Mouse (Mus musculus): ENCODE data around the gene Rnaseh2c. TPM values are rescaled to one million over a fixed set of nuclear protein-coding genes. Genes with fewer than 3 reads are reported as not detected.
A peak's percentile ranks its signal among the peaks of the same experiment; 100 is the strongest.

Rnaseh2c gene
- polyA plus RNA-seq, 1 experiment from 2014 or later, result 170 TPM

DNA sequence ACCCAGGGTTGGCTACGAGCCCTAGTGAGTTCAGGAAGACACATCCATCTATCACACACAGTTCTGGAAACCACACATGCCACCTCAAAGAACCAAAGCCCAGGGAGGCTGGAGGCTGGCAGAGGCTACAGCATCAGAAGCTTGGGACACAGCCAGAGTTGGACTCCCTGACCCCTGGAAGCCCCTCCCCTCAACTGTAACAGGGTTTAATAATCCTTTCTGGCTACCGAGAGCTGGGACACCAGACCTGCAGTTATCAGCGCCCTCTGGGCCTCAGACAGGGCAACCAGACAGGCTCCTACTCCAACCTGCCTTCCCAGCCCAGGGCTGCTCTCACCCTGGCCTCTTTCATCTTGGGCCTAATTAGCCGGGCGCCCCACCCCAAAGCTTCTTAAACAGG is 35.4 kb upstream of the Rnaseh2c start:
- no peak overlapping the region for H3K4me2 ChIP-seq
- no peak overlapping the region for H3K4me3 ChIP-seq
- no peaks in the 10 kb centered on the region for H3K9me3 ChIP-seq (replicated peaks)
- peaks cover 51% of the 10 kb centered on the region for H3K27me3 ChIP-seq
- WGBS, result 57% methylated on average over 5 of the region's 5 CpGs
- no peak overlapping the region for H3K27ac ChIP-seq
- H3K36me3 ChIP-seq (ENCODE audit: poor library complexity, severe bottlenecking), result 0 out of 2 replicates have a peak, but pooled peaks cover 8% of the 10 kb centered on the region
- H3K4me1 ChIP-seq, result peaks cover 17% of the 10 kb centered on the region
- no peak for ATAC-seq
- no peak overlapping the region for H3K9ac ChIP-seq

DNA sequence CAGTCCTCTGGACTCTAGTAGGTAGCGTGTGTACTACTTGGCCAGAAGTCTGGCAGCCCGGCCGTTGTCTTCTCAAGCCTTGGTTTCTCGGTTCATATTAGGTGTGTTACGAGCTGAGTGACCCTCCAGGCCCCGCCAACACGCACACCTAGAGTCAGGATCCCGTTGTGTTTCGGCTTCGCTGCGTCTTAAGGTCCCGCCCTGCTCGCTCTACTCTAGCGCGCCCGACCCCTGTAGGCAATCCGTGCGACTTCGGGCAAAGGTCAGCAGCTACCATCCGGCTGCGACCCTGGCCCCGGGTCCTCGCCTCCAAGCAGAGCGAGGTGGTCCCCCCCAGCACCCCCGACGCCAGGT is 34.5 kb upstream of the Rnaseh2c start:
- Histone ChIP-seq H3K9ac (peak overlapping the region; percentile 78), H3K9me3 (replicated peaks) (no peaks in the 10 kb centered on the region), H3K4me2 (peak overlapping the region; percentile 91), H3K36me3 (ENCODE audit: poor library complexity, severe bottlenecking) (0 out of 2 replicates have a peak, but pooled peaks cover 8% of the 10 kb centered on the region), H3K27ac (peak overlapping the region; percentile 84; the same call in 1 of the 2 replicates), H3K4me1 (peaks cover 17% of the 10 kb centered on the region), H3K27me3 (peaks cover 43% of the 10 kb centered on the region), H3K4me3 (peak overlapping the region; percentile 75)
- peak; percentile 49; the same call in 1 of the 2 replicates for ATAC-seq
- 2% methylated on average over 26 of the region's 26 CpGs for whole genome bisulfite sequencing

DNA sequence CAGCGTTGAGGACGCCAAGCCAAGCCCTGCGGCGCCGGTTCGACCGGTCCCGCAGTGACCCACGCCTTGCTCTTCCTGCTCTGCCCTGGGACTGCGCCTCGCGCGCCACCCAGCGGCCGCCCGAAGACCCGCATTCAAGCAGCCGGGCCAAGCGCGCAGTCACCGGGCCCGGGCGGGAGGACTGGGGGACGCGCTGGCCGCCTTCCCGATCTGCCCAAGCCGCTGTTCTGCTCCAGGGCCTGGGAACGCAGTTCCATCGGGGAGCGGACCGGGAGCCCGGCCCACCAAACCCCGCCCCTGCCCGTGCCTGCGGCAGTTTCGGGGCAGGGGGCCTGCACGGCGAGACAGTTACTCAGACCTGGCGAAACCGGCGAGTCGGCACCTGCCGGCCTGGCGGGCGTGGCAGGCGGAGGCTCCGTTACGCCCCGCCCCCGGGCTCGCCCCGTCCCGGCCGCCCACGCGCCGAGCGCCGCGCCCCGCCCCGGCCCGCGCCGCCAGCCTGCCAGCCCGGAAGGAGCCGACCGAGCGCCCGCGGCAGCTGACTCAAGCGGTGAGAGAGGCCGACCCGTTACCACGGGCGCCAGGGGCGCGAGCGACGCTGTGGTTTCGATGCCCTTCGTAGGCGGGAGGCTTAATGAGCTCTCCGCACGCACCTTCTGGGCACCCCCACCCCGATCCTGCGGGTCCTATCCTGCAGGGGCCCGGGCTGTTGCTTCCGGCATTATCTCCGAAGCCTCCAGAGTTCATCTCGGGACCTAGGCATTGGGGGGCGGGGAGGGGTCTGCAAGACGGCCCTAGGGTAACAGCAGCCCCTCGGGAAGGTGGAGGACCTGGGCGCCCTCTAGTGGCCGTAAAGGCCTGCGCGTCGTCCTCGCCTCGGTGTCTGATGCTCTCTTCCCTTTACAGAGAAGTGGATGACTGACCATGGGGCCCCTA is 33.9 kb upstream of the Rnaseh2c start, which contains the start of gene Ap5b1:
Gene Ap5b1, plus strand, starts transcription at position 492 of the 936 bp plus-strand sequence.
- Histone ChIP-seq H3K4me2 (peak within 1 kb of the TSS; percentile 91), H3K4me3 (peak within 1 kb of the TSS; percentile 75), H3K27me3 (peaks cover 36% of the 10 kb centered on the region), H3K9ac (peak within 1 kb of the TSS; percentile 78), H3K4me1 (peaks cover 17% of the 10 kb centered on the region), H3K27ac (peak within 1 kb of the TSS; percentile 84), H3K36me3 (ENCODE audit: poor library complexity, severe bottlenecking) (0 out of 2 replicates have a peak, but pooled peaks cover 8% of the 10 kb centered on the region), H3K9me3 (replicated peaks) (no peaks in the 10 kb centered on the region)
- under 1% methylated on average over 78 of the region's 102 CpGs for WGBS
- ATAC-seq, result peak; percentile 90

DNA sequence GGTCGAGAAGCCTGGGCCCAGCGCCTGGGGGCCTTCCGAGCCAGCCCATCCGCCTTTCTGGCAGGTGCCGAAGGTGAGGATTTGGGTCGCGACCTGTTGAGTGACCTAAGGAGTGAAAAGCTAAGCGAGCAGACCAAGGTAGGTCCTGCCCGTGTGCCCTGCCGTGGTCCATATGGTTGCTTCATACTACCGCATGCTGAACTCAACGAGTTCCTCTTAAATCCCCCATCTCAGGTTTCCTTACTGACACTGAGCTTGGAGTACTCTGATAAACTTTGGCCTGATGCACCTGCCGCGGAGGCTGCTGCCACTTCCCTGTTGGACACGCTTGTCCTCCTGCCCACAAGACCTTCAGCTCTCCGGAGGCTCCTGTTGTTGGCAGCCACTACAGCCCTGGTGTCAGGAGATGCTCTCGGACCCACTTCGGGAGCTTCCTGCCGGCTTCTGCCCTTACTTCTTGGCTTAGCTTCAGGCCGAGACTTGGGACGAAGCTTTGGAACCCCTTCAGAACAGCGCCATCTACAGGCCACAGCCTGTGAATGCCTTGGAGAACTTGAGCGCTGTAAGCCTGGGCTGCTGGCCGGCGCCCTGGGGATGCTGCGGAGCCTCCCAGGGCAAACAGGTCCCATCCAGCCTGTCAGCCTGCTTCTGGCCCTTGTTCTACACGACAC is 33.1 kb upstream of the Rnaseh2c start:
- H3K4me3 ChIP-seq, result peak overlapping the region; percentile 75
- H3K9ac ChIP-seq, result peak overlapping the region; percentile 78; the same call in 1 of the 2 replicates
- 0 out of 2 replicates have a peak, but pooled peaks cover 8% of the 10 kb centered on the region for H3K36me3 ChIP-seq (ENCODE audit: poor library complexity, severe bottlenecking)
- peak; percentile 31; the same call in 1 of the 2 replicates for ATAC-seq
- no peaks in the 10 kb centered on the region for H3K9me3 ChIP-seq (replicated peaks)
- peak overlapping the region; percentile 84 for H3K27ac ChIP-seq
- H3K27me3 ChIP-seq, result peaks cover 28% of the 10 kb centered on the region
- peak overlapping the region; percentile 91 for H3K4me2 ChIP-seq
- 7% methylated on average over 27 of the region's 27 CpGs for WGBS
- H3K4me1 ChIP-seq, result peaks cover 17% of the 10 kb centered on the region

DNA sequence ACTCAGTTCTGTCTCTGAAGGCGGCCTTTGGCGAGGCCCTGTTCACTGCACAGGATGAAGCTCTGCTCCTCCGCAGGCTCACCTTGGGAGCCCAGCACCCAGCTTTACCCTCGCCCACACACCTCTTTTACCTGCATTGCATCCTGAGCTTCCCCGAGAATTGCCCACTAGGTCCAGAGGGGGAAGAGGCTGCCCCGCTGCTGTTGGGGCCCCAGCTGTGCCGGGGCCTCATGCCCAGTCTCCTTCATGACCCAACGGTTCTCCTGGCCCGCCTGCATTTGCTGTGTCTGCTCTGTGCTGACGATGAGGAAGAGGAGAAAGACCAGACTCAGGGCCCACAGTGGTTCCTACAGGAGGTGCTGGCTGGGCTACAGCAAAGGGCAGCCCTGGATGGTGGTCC is 32.2 kb upstream of the Rnaseh2c start:
- 87% methylated on average over 10 of the region's 10 CpGs for WGBS
- no peak overlapping the region for H3K9ac ChIP-seq
- peaks cover 17% of the 10 kb centered on the region for H3K4me1 ChIP-seq
- ATAC-seq, result no peak
- peaks cover 19% of the 10 kb centered on the region for H3K27me3 ChIP-seq
- no peaks in the 10 kb centered on the region for H3K9me3 ChIP-seq (replicated peaks)
- 0 out of 2 replicates have a peak, but pooled peaks cover 8% of the 10 kb centered on the region for H3K36me3 ChIP-seq (ENCODE audit: poor library complexity, severe bottlenecking)
- H3K4me2 ChIP-seq, result no peak overlapping the region
- H3K27ac ChIP-seq, result no peak overlapping the region
- no peak overlapping the region for H3K4me3 ChIP-seq

DNA sequence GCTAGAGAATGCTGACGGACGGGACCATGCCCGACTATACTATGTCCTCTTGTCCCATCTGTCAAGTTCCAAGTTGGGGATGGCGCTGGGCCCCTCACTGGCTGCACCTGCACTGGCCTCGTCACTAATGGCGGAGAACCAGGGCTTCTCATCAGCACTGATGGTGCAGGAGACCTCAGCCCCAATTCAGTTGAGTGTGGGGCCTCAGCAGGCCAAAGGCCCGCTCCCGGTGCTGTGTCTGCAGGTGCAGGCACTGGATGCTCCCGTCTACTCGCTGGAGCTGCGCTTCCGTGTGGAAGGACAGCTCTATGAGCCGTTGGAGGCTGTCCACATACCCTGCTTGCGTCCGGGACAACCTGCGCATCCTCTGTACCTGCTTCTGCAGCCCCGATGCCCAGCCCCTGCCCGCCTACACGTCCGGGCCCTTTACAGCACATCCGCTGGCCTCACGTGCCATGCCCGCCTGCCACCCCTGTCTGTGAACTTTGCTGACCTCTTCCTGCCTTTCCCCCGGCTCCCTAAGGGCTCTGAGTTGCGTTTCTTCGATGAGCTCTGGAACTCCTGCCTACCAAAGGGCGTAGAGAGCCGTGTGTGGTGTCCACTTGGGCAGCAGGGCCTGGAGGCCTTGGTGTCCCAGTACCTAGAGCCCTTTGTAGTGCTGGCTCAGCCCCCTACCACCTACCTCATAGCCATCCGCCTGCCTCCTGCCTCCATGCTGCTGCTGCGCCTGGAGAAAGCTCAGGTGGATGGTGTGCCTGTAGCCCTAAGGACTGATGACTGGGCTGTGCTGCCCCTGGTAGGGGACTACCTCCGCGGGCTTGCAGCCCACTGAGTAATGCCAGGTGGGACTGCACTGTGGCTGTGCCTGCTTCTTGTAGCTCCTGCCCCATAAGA is 31.1 kb upstream of the Rnaseh2c start:
- Histone ChIP-seq H3K4me3 (no peak overlapping the region), H3K27me3 (peaks cover 14% of the 10 kb centered on the region), H3K4me2 (no peak overlapping the region), H3K36me3 (ENCODE audit: poor library complexity, severe bottlenecking) (0 out of 2 replicates have a peak, but pooled peaks cover 8% of the 10 kb centered on the region), H3K4me1 (peaks cover 17% of the 10 kb centered on the region), H3K27ac (no peak overlapping the region), H3K9me3 (replicated peaks) (no peaks in the 10 kb centered on the region), H3K9ac (0 out of 2 replicates have a peak overlapping the region, but pooled peaks have one; percentile 5)
- WGBS, result 91% methylated on average over 32 of the region's 32 CpGs
- ATAC-seq, result no peak

DNA sequence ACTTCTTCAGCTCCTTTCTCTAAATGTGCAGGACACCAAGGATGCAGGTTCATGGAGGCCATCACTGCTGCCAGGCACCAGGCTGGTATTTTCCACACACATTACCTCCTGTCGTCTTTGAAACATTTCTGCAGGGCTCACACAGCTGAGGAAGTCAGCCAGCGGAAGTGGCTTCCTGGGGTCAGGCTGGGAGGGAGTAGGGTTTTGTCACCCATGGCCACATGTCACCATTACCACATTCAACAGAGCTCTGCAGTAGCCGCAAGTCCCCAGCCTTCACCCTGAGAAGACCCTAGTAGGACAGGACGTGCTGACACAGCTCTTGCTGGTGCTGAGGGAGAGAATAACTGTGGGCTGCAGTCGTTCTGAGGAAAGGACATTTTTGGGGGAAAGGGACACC is 29.8 kb upstream of the Rnaseh2c start:
- peaks cover 2% of the 10 kb centered on the region; the same call in 1 of the 2 replicates for H3K27me3 ChIP-seq
- peaks cover 15% of the 10 kb centered on the region for H3K4me1 ChIP-seq
- H3K9me3 ChIP-seq (replicated peaks), result no peaks in the 10 kb centered on the region
- 86% methylated on average over 5 of the region's 5 CpGs for WGBS
- H3K9ac ChIP-seq, result no peak overlapping the region
- 0 out of 2 replicates have a peak, but pooled peaks cover 8% of the 10 kb centered on the region for H3K36me3 ChIP-seq (ENCODE audit: poor library complexity, severe bottlenecking)
- no peak overlapping the region for H3K4me3 ChIP-seq
- no peak overlapping the region for H3K4me2 ChIP-seq
- no peak overlapping the region for H3K27ac ChIP-seq
- ATAC-seq, result no peak

DNA sequence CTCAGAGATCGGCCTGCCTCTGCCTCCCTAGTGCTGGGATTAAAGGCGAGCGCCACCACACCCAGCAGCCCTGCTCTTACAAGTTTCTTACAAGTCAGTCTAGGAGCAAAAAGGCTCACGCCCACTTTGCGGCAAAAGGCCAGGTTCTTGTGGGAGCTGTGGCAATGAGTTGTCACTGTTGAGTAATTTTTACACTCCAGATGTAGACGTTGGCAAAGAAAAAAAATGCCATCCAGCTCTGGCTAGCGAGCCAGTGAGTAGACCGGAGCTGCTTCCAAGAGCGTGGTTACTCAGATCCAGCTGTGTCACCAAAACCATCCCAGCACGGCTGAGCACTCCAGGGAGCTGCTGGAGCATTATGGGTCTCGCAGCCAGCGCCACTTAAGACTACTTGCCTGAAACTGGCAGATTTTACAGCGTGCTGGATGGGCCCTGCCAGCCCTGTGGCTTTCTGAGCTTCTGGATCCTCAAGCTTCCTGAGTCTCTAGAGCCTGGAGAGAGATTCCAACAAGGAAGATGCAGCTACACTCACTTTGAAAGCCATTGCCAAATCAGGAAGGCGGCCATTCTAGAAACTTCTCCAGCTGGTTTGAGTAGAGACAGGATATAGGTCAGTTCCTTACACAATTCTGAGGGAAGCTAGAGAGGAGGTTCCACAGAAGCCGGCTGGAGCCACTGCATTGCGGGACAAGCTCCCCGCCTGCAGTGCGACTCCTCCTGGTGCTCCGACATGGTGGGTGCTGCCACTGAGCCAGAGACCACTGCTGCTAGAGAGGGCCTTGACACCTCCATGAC is 29.1 kb upstream of the Rnaseh2c start:
- peak overlapping the region; percentile 8; the same call in 1 of the 2 replicates for H3K9ac ChIP-seq
- no peak overlapping the region for H3K4me3 ChIP-seq
- no peak for ATAC-seq
- no peaks in the 10 kb centered on the region for H3K9me3 ChIP-seq (replicated peaks)
- peaks cover 10% of the 10 kb centered on the region for H3K4me1 ChIP-seq
- no peak overlapping the region for H3K4me2 ChIP-seq
- WGBS, result 90% methylated on average over 19 of the region's 19 CpGs
- H3K27ac ChIP-seq, result no peak overlapping the region
- 0 out of 2 replicates have a peak, but pooled peaks cover 8% of the 10 kb centered on the region for H3K36me3 ChIP-seq (ENCODE audit: poor library complexity, severe bottlenecking)
- H3K27me3 ChIP-seq, result no peaks in the 10 kb centered on the region

DNA sequence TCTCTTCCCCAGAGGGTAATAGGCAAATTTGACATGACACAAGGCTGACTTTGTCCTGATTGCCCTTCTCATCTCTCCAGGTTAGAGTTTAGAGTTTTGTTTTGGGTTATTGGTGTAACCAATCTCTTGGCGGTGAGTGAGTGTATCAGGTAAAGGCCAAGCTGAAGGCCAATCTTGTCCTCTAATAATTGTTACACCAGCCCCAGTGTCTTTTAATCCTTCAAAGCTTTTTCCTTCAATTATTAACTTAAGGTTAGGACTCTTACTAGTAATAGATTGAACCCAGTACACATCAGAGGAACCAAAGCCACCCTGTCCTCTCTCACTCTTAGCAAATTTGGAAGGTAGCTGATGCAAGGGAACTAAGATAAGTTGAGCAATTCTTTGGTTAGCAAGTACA is 26.3 kb upstream of the Rnaseh2c start:
- ATAC-seq, result no peak
- no peaks in the 10 kb centered on the region for H3K4me1 ChIP-seq
- H3K27me3 ChIP-seq, result no peaks in the 10 kb centered on the region
- no peak overlapping the region for H3K4me2 ChIP-seq
- H3K9me3 ChIP-seq (replicated peaks), result no peaks in the 10 kb centered on the region
- H3K9ac ChIP-seq, result no peak overlapping the region
- no peak overlapping the region for H3K27ac ChIP-seq
- 0 out of 2 replicates have a peak, but pooled peaks cover 4% of the 10 kb centered on the region for H3K36me3 ChIP-seq (ENCODE audit: poor library complexity, severe bottlenecking)
- WGBS, result 100% methylated on average over 1 of the region's 1 CpGs
- no peak overlapping the region for H3K4me3 ChIP-seq

DNA sequence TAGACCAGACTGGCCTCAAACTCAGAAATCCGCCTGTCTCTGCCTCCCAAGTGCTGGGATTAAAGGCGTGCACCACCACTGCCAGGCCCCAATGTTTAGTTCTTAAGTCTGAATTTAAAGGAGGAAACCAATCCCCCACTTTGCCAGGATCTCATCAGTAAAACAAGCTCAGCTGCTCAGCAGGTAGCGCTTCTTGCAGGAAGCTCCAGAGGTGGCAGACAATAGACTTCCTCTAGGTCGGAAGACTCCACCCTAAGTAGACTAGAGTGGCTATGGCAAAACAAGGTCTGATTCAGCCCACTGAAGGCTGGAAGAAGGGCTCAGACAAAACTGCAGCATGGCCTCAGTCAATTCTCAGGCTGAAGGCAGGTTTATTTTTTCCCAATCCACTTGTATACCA is 21.7 kb upstream of the Rnaseh2c start:
- WGBS, result 80% methylated on average over 4 of the region's 4 CpGs
- ATAC-seq, result no peak
- no peaks in the 10 kb centered on the region for H3K27me3 ChIP-seq
- no peaks in the 10 kb centered on the region for H3K9me3 ChIP-seq (replicated peaks)
- H3K27ac ChIP-seq, result no peak overlapping the region
- no peak overlapping the region for H3K4me3 ChIP-seq
- H3K36me3 ChIP-seq (ENCODE audit: poor library complexity, severe bottlenecking), result no peaks in the 10 kb centered on the region
- H3K9ac ChIP-seq, result no peak overlapping the region
- no peaks in the 10 kb centered on the region for H3K4me1 ChIP-seq
- no peak overlapping the region for H3K4me2 ChIP-seq

DNA sequence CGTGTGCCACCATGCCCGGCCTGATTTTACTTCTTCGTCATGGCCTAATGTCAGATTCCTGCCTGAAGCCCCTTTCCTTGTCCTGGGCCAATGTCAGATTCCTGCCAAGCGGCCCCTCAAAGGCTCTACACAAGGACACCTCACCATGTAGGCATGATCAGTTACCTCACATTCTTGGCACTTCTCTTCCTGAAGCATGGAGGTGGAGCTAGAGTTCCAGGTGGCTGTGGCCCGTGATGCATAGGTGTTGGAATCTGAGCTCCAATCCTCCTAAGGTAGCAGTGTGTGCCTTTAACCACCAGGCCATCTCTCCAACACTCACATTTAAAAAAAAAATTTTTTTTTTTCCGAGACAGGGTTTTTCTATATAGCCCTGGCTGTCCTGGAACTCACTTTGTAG is 20.9 kb upstream of the Rnaseh2c start:
- 88% methylated on average over 6 of the region's 6 CpGs for WGBS

More for the DNA sequence above, 20.9 kb upstream of the Rnaseh2c start:
- ATAC-seq, result no peak
- no peaks in the 10 kb centered on the region for H3K27me3 ChIP-seq
- no peaks in the 10 kb centered on the region for H3K36me3 ChIP-seq (ENCODE audit: poor library complexity, severe bottlenecking)
- H3K9ac ChIP-seq, result no peak overlapping the region
- H3K27ac ChIP-seq, result no peak overlapping the region
- no peak overlapping the region for H3K4me2 ChIP-seq
- no peaks in the 10 kb centered on the region for H3K9me3 ChIP-seq (replicated peaks)
- no peaks in the 10 kb centered on the region for H3K4me1 ChIP-seq
- H3K4me3 ChIP-seq, result no peak overlapping the region
